Mouse (Mus musculus): ENCODE data around the gene Cacng1.

Gene Cacng1

DNA sequence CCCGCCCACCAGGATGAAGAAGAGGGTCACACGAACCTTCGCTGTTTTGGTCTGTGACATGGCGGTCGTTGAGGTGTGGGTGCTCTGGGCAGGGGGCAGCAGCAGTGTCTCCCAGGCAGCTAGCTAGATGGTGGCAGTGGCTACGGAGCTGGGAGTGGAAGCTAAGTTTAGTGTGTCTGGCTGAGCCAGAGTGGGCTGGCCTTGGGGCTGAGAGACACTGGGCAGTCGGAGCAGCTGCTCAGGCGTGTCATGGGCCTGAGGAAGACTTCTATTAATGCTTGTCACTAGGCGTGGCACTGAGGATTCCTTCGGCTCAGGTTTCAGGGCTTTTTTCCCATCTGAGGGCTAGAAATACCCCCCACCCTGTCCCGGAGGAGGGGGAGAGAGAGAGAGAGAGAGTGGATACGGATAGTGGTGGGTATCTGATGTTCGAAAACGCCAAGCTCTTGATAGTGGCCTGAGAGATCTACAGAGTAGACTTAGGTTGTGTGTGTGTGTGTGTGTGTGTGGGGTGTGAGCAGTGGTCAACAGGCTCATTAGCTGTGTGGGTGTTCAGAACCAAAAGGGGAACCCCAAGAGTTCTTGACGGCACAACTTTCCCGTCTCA, at the start of gene Cacng1:
Gene Cacng1, minus strand, starts transcription at position 191 of the 607 bp plus-strand sequence.
- no peak for DNase-seq (ENCODE audit: low spot score)

DNA sequence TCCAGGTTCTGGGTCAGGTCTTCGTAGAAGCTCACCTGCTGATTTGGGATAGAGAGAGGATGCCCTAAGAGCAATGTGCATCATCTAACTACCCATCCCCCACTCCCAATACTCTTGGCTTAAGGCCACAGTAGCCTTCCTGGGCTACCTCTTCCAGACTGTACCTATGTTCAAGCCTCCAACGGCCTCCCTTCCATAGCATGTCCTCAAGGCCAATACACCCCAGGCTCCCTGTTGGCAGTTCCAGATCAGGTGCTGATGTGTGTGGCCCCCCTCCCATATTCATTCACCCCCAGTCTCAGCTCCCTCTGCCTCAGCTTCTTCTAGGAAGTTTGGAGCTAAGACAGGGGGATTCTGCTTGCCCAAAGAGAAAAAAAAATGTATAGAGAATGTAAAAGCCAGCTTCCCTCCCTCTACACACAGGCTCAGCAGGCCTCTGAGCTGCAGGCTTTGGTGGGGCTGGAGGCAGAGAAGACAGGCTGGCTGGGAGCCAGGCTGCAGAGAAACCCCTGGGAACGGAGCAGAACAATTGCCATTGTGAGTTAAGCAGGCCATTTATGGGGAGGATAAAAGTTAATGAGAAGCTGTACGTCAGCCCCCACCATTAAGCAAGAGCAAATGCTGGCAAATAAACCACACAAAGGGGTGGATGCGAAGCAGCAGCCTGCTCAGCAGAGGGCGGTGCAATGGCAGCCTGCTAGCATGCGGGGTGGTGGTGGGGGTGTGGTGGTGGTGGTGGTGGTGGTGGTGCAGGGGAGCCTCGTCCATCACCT, 46.6 kb upstream of the Cacng1 start:
- no peak for DNase-seq (ENCODE audit: low spot score)

DNA sequence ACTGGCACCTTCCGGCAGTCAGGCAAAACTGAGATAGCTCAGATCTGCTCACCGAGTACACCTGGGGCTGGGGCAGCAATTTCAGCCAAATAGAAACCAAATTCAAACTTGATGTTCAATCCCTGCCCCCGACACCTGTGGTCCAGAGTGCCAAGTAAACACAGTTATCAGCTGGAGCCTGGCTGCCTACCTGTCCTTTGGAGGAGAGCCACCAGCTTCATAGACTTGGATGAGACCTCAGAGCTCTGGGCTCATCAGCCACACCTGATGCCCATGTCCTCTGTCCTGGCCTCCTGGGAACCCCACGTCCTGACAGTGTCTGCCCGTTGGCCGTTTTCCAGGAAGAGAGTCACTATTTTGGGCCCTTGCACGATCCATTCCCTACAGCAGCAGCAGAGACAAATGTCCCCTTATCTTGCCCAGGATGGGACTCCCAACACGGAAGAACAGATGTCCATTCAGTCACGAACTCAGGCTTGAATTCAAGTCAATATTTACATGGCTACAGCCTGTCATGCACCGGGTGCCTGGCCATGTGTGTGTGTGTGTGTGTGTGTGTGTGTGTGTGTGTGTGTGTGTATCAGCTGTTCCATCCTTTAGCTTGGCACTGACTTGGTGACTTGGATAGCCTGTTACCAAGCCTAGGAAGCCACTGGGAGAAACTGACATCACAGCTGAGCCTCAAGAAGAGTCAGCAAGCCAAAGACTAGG, 45.6 kb upstream of the Cacng1 start:
- DNase-seq (ENCODE audit: low spot score): no peak

DNA sequence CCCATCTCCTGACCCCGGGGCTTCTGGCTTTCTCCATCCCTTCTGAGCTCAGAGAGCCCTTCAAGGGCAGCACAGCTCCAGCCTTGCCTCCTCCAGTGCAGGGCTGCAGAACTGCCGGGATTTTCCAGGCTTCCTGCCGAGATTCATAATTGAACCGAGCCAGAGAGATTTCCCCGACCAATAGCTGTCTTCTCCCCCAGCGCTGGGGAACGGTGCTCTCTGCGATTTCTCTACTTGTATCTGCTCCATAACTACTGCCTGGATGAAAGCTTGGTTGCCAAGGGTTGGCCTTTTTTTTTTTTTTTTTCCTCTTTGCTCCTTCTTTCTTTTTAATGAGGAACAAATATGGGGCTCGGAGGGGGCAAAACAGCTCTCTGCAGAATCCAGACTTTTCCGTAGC, 43.7 kb upstream of the Cacng1 start:
- no peak for DNase-seq (ENCODE audit: low spot score)

DNA sequence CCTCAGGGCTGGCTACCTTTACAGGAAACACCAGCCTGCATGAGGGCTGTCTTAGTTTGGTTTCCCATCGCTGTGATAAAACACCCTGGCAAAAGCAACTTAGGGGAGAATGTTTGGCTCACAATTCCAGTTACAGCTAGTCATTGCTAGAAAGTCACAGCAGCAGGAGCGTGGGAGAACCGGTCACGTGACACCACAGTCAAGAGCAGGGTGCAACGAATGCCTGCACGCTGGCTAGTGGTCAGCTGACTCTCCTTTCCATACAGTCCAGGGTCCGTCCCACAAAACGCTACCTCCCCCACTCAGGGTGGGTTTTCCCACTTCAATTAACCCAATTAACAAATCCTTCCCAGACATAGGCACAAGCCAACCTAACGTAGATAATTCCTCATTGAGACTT, 43.2 kb upstream of the Cacng1 start:
- no peak for DNase-seq (ENCODE audit: low spot score)

DNA sequence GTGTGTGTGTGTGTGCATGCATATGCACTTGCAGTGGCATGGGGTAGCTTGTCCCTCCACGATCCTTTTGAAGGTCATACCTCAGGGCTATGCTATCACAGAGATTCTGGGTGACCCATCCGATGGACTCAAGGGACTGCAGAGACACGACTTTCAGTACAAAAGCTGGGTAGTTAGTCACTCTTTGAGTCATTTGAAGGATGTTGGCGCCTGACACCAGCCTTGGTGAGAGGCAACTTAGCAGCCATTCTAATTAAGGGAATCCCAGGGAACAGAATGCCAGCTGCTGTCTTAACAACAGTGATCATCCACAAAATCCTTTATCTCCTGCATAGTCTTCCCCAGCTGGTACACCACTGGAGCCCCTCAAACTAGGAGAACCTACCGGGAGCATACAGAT, 32.8 kb upstream of the Cacng1 start:
- no peak for DNase-seq (ENCODE audit: low spot score)

DNA sequence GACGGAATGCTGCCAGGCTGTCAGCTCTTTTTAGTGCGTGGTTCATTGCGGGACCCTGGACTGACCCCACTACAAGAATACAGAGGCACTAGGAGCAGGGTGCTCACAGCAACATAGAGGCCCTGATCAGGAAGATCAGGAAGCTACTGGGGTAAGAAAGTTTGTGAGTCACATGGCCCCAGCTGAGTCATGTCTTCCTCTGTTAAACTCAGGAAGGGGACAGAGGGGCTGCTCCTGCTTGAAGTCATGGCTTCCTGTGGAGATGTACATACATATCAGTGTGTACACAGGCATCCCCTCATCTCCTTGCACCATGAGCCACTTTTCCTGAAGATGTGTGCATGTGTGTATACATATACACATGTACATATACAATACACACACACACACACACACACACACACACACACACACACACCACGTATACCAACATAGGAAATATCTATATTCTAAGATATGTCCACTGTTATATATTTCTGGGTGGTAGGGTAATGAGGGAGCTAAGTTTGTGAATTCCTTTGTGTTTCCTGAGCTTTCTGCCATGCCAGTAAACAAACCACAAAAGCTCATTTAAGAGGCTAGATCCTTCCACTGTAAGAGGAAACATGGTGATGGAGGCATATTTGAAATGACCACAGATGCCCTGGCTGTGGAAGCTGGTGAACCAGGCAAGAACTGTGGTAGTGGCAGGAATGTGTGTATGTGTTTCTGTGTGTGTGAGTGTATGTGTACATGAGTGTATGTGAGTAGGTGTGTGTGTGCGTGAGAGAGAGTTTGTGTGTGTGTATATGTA, 32.1 kb upstream of the Cacng1 start:
- no peak for DNase-seq (ENCODE audit: low spot score)

DNA sequence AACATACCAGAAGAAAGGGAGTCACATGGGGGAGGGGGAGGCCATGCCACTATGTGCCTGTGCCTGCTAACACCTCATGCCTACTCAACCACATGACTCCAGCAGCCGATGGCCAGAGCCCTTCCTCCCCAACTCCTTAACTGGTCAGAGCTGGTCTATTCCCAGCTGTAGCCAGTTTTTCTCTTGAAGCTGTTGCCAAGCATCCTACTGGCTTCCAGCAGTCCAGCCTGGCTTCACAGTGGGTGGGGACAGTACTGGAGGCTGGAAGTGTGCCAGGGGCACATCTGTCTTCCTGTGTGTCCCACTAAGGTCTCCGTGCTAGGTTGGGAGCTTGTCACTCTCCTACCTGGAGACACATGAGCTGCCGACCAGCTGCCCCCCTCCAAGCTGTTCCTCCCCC, 26.8 kb upstream of the Cacng1 start:
- DNase-seq (ENCODE audit: low spot score): no peak

DNA sequence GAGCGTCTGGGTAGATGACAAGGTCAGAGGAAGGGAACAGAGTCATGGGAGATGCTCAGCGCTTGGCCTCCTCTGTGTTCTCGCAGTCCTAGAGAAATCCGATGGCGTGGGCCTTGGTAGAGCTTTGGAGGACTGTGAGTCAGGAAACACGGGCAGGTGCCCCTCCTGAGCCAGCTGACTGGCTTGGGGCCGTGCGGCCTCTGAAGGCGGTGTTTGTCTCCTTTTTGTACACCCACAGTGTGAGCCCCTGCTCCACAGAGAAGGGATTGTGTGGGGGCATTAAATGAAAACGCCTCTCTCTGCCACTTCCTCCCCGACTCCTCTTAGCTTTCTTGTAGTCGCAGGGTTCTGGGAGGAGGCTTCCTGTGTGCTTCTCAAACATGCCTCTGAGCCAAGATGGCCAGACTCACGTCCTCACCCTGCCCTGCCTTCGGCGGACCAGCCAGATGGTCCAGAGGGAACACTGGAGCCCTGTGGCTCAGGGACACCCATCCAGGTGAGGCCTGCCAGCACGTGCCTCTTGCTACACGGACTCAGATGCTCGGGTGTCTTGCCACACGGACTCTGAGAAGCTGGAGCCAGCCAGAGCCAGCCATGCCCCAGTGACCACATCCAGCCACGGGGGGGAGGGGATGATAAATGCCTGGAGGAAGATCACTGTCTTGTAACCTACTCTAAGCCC, 22.2 kb upstream of the Cacng1 start:
- no peak for DNase-seq (ENCODE audit: low spot score)

DNA sequence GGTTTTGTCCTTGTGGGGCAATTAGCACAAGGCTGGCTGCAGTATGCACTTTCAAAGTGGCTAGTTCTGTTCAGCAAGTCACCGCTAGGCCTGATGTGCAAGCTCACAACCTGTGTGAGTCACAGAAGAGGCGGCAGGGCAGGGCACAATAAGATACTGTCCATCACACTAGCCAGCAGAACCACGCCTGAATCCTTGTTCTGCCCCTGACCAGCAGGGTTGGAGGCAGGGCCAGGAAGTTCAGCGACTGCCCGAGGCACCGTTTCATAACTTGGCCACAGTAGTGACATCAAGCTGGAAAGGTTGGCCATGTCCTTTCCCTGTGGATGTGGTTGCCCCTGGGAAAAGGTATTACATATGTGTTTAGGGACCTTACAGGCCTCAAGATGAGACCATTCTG, 21.6 kb upstream of the Cacng1 start:
- no peak for DNase-seq (ENCODE audit: low spot score)

DNA sequence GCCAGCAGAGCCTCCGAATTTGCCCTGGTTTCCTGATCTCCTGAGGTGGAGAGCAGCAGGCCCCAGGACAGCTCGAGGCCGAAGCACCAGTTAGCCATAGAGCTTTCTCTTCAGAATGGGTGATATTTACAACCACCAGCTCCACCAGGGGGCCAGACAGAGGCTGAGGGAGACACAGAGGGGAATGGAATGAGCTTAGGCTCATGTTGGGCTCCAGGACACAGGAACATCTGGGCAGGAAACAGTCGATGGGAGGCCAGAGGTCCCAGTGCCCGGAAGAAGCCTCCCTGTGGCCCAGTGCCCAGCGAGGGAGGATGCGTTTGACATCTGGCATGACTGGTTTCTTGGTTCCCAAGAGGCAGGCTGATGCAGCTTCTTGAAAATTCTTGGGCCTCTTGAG, 17.8 kb upstream of the Cacng1 start:
- no peak for DNase-seq (ENCODE audit: low spot score)

DNA sequence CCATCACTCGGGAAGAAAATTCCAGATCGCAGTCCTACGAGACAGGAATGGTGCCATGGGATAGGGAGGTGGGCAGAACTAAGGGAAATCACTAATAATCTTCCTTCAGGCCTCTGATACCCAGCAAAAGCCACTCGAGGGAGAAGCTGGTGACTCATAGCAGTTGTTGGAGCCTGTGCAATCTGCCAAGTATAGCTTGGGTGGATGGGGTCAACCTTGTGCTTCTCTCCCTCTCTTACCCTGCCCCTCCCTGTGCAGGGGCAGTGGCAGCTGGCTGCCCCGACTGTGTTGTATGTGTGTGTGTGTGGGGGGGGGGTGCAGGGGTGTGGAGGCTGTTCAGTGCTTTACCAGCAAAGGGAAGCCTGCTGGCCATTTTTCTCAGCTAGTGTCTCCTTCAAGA, 15.2 kb upstream of the Cacng1 start:
- DNase-seq (ENCODE audit: low spot score): no peak

DNA sequence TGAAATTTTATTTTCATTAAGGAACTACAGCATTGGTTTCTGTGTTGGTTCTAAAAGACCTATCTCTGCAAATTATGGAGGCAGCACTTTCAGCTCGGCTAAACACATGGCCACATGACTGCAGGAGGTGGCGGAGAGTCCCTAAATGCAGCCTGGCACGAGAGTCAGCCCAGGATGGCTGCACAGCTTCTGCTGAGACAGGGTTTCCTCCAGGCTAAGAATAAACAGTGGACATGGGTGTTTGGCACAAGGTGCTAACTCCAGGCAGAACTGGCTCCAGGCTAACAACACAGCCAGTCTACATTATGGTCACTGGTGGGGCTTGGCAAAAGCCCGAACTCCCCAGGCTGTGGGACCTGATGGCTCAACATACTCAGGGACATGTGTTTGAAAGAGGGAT, 14.6 kb upstream of the Cacng1 start:
- no peak for DNase-seq (ENCODE audit: low spot score)

DNA sequence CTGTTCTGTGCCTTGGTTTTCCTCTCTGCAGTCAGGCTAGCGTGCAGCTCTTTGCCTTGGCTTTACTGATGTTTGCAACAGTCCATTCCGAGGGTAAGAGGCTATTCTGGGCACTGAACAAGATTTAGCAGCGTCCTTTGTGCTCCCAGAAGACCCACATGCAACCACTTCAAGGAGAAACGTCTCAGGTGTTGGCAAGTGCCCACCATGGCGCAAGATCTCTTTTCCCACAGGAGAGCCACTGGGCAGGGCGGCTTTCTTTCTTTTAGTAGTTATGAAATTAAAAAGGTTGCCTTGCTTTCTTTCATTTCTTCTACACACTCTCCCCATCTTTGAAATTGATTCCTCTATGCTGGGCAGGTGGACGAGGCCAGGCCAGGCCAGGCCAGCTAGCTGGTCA, 12.8 kb upstream of the Cacng1 start:
- no peak for DNase-seq (ENCODE audit: low spot score)

DNA sequence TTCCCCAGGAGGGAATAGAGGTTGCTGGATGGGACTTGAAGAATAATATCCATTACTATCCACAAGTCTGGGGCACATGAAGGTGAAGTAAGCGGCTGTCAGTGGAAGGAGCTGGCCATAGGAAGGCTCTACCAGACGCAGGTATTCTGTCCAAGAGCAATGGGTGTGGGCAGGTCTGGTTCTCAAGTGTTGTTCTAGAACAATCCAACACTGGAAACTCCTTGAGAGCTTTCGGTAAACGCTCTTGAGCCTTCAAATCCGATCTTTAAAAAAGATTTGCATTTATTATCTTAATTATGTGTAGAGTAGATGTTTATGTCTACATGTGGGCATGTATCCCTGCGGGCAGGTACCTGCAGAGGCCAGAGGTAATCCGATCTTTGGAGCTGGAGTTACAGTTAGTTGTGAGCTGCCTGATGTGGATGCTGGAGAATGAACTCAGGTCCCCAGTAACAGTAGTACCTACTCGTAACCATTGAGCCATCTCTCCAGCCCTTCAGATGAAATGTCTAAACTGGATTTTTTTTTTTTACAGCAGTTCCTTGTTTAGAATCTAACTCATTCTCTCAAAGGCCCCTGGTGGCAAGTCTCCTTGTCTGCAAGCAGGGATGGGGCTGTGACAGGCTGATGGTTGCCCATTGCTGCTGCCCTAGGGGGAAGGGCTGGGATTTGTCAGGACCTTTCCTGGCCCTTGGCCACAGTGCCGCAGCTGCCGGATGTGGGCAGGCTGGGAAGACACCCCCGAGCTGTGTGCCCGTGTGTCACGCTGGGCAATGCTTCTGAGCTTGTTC, 11.9 kb upstream of the Cacng1 start:
- no peak for DNase-seq (ENCODE audit: low spot score)

DNA sequence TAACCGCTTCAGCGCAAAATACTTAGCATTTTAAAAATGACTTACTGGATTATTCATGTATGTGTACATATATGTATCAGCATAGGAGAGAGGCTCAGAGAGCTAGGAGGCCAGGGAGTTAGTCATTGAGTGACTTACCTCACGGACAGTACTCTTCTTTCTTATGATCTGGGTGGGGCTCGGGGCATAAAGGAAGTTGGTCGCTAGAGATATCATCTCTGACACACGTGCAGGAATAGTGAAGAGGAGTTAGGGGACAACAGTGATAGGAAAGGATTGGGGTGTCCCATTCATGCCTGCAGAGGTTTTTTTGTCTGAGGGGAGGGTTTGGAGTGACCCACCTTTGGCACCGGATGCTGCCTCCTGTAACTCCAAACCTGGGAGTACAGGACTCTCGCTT, 8.3 kb upstream of the Cacng1 start:
- DNase-seq (ENCODE audit: low spot score): no peak

DNA sequence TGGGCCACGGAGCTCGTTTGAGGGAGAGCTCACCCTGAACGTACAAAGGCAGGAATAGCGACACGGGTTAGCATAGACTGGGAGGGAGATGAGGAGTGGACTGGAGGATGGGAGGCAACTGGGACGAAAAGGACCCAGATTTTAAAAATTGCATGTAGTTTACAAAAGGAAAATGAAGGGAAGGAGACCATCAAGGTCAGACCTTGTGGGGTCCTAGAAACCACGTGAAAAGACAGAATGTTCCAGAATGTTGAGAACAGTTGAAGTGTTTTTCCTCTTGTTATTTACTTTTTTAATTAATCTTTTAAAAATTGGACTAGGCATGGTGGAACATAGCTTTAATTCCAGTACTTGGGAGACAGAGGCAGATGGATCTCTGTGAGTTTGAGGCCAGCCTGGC, 4.7 kb upstream of the Cacng1 start:
- DNase-seq (ENCODE audit: low spot score): no peak

DNA sequence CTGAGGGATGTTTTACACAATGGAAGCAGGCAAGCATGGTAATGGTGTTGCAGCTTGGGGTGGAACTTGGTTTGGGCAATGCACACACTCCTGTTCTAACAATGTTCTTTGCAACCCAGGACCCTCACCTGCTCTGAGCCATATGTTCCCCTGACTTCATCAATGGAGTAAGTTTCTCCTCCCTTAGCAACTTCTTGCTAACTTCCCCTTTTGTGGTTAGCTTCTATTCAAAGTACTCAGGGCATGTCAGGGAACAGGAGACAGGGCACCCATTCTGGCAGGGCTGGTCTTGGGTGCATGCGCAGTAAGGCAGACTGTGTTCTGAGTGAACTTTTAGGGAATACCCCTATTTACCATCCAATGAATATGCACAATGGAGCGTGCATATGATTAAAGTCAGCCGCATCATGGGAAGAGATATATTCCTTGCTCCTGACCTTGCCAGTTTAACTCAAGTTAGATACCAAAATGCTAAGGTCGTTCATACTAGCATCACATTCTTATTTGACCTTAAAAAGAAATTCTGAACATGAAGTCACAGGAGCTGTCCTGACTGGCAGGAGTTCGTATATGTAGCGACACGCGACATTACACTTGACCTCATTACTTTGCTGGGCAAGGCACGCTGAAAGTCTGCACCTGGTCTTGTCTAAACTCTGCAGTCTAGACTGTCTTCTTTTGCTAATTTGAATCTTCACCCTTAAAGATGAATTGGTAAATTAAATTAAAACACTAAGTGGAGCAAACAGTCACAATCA, 4.1 kb upstream of the Cacng1 start:
- DNase-seq (ENCODE audit: low spot score): no peak

DNA sequence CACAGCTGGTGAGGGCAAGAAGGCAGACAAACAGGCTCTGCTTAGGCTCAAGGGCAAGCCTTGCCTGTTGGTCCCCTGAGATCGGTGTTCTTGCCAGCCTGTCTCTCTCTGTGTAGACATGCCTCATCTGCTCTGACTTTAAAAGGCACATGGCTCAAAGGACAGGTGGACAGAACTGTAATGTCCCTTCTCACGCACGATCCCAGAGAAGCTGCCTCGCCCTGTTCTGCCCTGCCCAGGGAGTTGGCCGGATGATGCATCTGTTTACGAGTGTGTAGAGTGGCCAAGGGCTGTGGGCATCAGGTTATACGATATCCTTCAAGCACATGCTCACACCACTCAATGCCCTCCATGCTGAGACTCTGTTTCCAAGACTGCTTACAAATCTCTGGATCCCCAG, 2.0 kb downstream of the Cacng1 start:
- no peak for DNase-seq (ENCODE audit: low spot score)

DNA sequence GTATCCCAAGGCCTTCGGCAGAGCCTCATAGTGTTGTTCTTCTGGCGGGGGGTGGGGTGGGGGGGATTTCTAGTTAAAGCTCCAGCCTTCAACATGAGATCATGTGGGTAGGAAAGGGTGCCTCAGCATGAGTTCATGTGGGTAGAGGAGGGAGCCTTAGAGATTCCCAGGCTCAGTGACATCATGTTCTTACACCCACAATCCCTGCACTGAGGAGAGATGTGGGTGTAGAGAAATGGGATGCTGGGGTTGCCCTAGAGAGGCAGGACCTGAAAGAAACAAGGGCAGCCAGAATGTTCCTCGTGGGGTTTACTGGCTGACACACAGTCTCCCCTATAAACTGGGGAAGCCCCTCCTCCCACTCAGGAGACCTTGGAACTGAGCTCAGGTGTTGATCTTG, 5.9 kb downstream of the Cacng1 start:
- DNase-seq (ENCODE audit: low spot score): no peak
